Mouse (Mus musculus) intestine, embryonic 15.5 days (tissue): ENCODE measurements at regions not wholly inside any gene's neighbourhood (a gene's known extent, or its start where the extent isn't known, plus 50 kb on each side); places are given as distances from the start of the nearest gene placed in this dataset.
A peak's percentile ranks its signal among the peaks of the same experiment; 100 is the strongest.

Experiments
- ATAC-seq: fragments of 200-750 bp; cut with Nextera tagmentation; 2 replicates; pipeline ENCODE4 v1.8.0; 2017; ENCODE audit warnings: moderate TSS enrichment, moderate library complexity
- H3K27ac ChIP-seq: fragments of 300-500 bp; sonication (generic); 2 replicates; pipeline ENCODE4 v1.5.1; 2015; ENCODE audit warnings: mild to moderate bottlenecking, inconsistent platforms
- H3K27me3 ChIP-seq: fragments of 300-500 bp; sonication (generic); replicated peaks from 2 replicates; pipeline ENCODE4 v1.6.1; 2015; ENCODE audit warnings: inconsistent platforms
- H3K36me3 ChIP-seq: fragments of 300-500 bp; sonication (generic); 2 replicates; pipeline ENCODE4 v1.6.1; 2015; ENCODE audit warnings: inconsistent platforms
- H3K4me1 ChIP-seq: fragments of 300-500 bp; sonication (generic); replicated peaks from 2 replicates; pipeline ENCODE4 v1.6.1; 2015; ENCODE audit warnings: inconsistent platforms
- H3K4me2 ChIP-seq: fragments of 300-500 bp; sonication (generic); replicated peaks from 2 replicates; pipeline ENCODE4 v1.6.1; 2015; ENCODE audit warnings: mild to moderate bottlenecking, inconsistent platforms
- H3K4me3 ChIP-seq: fragments of 300-500 bp; sonication (generic); replicated peaks from 2 replicates; pipeline ENCODE4 v1.5.1; 2015; ENCODE audit warnings: inconsistent platforms
- H3K9ac ChIP-seq: fragments of 300-500 bp; sonication (generic); 2 replicates; pipeline ENCODE4 v1.6.1; 2015; ENCODE audit warnings: inconsistent platforms
- H3K9me3 ChIP-seq: fragments of 300-500 bp; sonication (generic); 2 replicates; pipeline ENCODE4 v1.6.1; 2016; ENCODE audit warnings: inconsistent platforms
- WGBS: fragments of 180-500 bp; shearing (Covaris S2); methylation state at CpG from one replicate; pipeline ENCODE4 v1.1.7; 2015; 5-methylcytosine and 5-hydroxymethylcytosine counted together

DNA sequence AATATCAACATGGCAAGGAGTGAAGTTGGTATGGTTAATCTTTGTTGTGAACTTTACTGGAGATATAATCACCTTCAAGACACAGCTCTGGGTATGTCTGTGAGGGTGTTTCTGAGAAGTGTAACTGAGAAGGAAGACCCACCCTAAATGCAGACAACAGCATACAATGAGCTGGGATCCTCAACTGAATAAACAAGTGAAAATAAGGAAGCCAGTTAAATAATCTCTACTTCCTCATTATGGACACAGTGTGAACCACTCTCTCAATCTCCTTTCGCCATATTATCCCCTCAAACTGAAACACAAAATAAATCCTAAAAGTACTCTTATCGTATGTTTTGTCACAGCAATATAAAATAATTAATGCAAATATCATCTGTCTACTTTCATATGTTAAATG, 71.7 kb upstream of the Trabd2b start:
- no peaks in the 10 kb centered on the region for H3K9me3 ChIP-seq

DNA sequence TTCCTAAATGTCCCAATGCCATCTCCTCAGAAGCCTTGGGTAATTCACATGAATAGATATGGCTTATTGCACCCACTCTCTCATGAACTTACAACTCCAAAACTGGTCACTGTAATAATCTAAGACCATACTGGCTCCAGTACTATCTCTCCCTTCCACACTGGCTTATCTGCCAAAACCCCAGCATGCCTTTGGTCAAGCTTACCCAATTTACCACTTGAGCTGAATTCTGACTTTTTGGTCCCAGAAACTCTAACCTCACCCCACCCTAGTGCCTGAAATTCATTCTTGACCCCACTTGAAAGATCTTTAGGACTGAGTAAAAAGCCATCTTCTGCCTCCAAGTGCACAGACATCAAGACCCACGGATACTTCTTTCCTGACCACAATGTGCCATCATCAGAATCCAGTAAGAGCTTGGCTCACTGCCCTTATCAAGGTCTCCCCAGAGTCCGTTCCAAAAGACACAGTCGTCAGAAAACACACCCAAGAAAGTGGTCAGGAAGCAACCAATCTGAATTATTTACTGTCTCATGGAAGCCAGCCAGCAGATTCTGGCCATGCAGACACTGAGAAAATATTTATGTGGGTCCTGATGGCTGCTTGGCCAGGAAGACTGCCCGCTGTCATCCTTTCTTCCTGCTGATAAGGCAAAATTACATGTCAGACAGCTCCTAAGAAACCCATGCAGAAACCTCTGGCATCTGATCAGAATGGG, 70.3 kb upstream of the Trabd2b start:
- ATAC-seq, result no peak
- Histone ChIP-seq H3K9ac (no peak overlapping the region), H3K4me3 (no peak overlapping the region), H3K4me2 (no peak overlapping the region), H3K27me3 (no peaks in the 10 kb centered on the region), H3K27ac (no peak overlapping the region), H3K9me3 (no peaks in the 10 kb centered on the region), H3K36me3 (no peaks in the 10 kb centered on the region), H3K4me1 (no peaks in the 10 kb centered on the region)
- 41% methylated on average over 4 of the region's 4 CpGs for WGBS

More for the DNA sequence above, 71.7 kb upstream of the Trabd2b start:
- no peak overlapping the region for H3K27ac ChIP-seq
- H3K27me3 ChIP-seq, result no peaks in the 10 kb centered on the region
- no peaks in the 10 kb centered on the region for H3K36me3 ChIP-seq
- no peak overlapping the region for H3K4me2 ChIP-seq
- H3K4me1 ChIP-seq, result no peaks in the 10 kb centered on the region
- 85% methylated on average over 2 of the region's 2 CpGs for WGBS
- ATAC-seq, result no peak
- H3K9ac ChIP-seq, result no peak overlapping the region
- no peak overlapping the region for H3K4me3 ChIP-seq

DNA sequence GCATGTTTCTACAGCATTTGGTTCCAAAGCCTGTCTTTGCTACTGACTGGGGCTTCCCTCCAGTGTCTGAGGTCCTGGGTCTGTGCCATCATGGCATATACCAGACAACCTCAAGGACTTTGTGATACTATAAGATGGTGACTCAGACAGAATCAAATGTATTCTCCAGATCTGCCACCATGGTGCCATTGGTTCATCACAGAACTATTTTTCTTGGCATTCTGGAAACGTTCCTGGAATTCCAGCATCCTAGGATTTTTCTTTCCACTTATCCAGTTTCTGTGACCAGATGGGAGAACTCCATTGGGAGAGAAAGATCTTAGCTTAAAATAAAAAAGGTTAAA, 69.8 kb upstream of the Trabd2b start:
- ATAC-seq, result no peak
- Histone ChIP-seq H3K4me1 (no peaks in the 10 kb centered on the region), H3K36me3 (no peaks in the 10 kb centered on the region), H3K4me2 (no peak overlapping the region), H3K4me3 (no peak overlapping the region), H3K27me3 (no peaks in the 10 kb centered on the region), H3K9me3 (no peaks in the 10 kb centered on the region), H3K9ac (no peak overlapping the region), H3K27ac (no peak overlapping the region)
- WGBS, result 51% methylated on average over 1 of the region's 1 CpGs

DNA sequence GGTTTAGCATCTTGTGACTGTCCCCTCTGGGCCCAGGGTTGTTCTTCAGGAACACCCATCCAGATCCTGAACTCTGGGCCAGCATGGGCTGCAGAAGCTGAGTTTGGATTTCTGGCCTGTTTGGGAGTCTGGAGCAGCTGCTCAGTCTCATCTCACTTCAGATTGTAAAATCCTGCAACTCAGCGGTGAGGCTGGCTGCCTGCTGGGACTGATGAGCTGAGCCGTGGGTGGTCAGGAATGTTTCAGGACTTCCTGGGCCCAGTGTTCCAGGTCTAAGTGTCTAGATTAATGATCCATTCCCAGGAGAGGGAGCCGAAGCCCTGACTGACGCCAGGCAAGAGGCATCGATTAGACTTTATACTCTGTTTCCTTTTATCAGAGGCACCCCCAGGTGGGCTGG, 66.7 kb upstream of the Trabd2b start:
- WGBS, result 36% methylated on average over 5 of the region's 5 CpGs
- Histone ChIP-seq H3K9me3 (no peaks in the 10 kb centered on the region), H3K9ac (no peak overlapping the region), H3K4me2 (no peak overlapping the region), H3K36me3 (no peaks in the 10 kb centered on the region), H3K27me3 (no peaks in the 10 kb centered on the region), H3K4me1 (no peaks in the 10 kb centered on the region), H3K4me3 (no peak overlapping the region), H3K27ac (no peak overlapping the region)
- no peak for ATAC-seq

DNA sequence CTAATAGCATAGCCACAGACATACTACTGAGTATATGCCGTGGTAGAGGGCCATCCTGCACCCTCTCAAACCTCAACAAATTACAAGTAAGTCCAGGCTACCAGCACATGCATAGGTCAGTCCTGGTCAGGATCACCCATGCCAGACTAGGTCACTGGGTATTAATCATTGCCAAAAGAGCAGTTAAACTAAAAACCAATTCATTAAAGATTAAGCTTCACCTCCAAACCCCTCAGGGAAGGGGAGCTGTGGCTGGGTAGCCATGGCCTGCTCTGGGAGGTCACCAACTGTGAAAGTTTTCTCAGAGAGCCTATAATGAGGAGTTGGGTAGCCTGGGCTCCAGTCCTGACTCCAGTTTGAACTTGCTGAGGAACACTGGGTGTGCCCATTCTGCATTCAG, 61.4 kb upstream of the Trabd2b start:
- Histone ChIP-seq H3K27me3 (no peaks in the 10 kb centered on the region), H3K36me3 (no peaks in the 10 kb centered on the region), H3K9ac (no peak overlapping the region), H3K27ac (no peak overlapping the region), H3K9me3 (no peaks in the 10 kb centered on the region), H3K4me1 (0 out of 2 replicates have a peak, but pooled peaks cover 3% of the 10 kb centered on the region), H3K4me3 (no peak overlapping the region), H3K4me2 (no peak overlapping the region)
- 66% methylated on average over 1 of the region's 1 CpGs for WGBS
- no peak for ATAC-seq

DNA sequence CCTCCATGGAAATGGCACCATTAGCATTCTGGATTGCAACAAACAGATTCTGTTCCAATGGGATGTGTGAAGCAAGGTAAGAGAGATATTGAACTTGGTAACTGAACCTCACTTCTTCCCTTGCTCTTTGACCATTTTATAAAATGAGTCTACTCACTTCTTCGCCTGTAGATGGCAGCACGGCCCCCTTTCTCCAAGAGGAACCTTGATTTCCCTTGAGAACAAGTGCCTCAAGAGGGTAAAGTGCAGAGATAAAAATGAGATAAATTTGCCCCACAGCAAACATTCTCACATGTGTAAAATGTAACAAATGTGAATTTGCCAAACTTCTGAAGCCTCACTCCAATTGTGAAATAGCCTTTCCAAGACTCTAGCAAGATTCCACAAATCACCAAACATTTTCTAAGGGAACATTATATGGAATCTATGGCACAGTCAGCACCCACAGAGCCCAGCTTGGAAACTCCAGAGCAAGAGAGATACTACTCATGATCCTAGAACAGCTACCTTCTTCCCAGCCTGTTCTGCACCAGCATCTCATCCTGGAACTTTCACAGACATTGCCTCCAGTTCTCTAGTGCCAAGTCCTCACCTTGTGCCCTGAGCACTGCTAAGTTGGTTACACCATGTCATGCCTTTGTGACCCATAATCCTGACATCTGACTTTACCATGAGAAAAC, 60.3 kb upstream of the Trabd2b start:
- Histone ChIP-seq H3K27ac (no peak overlapping the region), H3K4me1 (0 out of 2 replicates have a peak, but pooled peaks cover 3% of the 10 kb centered on the region), H3K36me3 (no peaks in the 10 kb centered on the region), H3K27me3 (no peaks in the 10 kb centered on the region), H3K4me2 (no peak overlapping the region), H3K4me3 (no peak overlapping the region), H3K9me3 (no peaks in the 10 kb centered on the region), H3K9ac (no peak overlapping the region)
- peak; percentile 76 for ATAC-seq
- WGBS, result 0% methylated on average over 2 of the region's 2 CpGs

DNA sequence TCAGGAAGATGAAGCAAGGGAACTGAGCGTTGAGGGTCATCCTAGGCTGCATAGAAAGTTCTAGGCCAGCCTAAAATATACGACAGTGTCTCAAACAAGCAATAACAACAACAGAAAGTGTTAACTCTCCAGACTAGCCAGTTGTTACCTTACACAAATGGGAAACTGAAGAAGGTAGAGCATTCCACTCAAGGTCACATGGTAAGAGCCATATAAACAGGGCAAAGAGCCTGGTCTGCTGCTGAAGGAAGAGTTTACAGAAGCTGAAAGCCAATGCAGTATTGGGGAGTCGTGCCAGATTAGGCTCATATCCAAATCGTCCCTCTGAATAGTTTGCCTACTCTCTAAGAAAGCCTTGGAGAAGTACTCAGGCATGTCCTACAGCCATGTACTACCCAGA, 59.6 kb upstream of the Trabd2b start:
- no peaks in the 10 kb centered on the region for H3K36me3 ChIP-seq
- ATAC-seq, result peak; percentile 60
- H3K4me1 ChIP-seq, result 0 out of 2 replicates have a peak, but pooled peaks cover 3% of the 10 kb centered on the region
- H3K9ac ChIP-seq, result no peak overlapping the region
- H3K27ac ChIP-seq, result no peak overlapping the region
- H3K4me2 ChIP-seq, result no peak overlapping the region
- WGBS, result 51% methylated on average over 4 of the region's 4 CpGs
- H3K27me3 ChIP-seq, result no peaks in the 10 kb centered on the region
- H3K9me3 ChIP-seq, result no peaks in the 10 kb centered on the region
- H3K4me3 ChIP-seq, result no peak overlapping the region

DNA sequence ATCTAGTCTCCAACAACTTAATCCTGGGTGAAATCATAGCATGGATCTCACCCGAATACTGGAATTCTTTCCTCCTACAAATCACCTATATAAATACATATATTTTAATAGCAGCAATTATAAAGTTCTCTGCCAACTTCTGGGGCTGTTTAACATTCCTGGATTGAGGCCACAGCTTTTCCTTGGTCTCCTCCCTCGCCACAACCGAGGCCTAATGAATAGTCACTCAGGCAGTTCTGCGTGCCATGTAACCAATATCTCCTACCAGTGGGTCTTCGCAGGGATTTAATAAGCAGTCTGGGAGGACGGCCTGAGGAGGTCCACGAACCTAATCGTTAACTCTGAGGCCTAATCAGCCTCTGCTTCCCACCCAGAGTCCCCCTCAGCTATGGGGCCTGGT, 56.9 kb upstream of the Trabd2b start:
- Histone ChIP-seq H3K4me1 (0 out of 2 replicates have a peak, but pooled peaks cover 3% of the 10 kb centered on the region), H3K4me2 (no peak overlapping the region), H3K27me3 (no peaks in the 10 kb centered on the region), H3K9ac (no peak overlapping the region), H3K4me3 (no peak overlapping the region), H3K27ac (no peak overlapping the region), H3K9me3 (no peaks in the 10 kb centered on the region), H3K36me3 (no peaks in the 10 kb centered on the region)
- WGBS, result 80% methylated on average over 8 of the region's 8 CpGs
- no peak for ATAC-seq

DNA sequence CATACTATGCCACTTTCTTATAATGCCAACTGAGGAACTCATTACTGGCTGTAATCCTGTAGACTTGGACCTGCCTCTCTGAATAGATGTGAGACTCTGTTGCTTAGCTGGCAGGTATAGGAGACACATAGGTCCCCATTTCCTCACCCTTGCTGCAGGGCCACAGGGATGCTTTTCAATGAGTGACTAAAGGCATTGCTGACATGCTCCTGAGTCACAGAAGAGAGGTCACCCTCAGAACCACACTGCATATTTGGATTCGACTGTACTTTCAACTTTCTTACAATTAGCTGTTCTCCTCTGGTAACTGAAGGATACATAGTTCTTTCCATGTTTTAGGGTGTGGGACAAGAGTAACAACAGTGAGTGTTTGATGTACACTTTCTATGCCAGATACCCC, 55.2 kb upstream of the Trabd2b start:
- Histone ChIP-seq H3K27ac (no peak overlapping the region), H3K4me3 (no peak overlapping the region), H3K9me3 (no peaks in the 10 kb centered on the region), H3K36me3 (no peaks in the 10 kb centered on the region), H3K4me2 (no peak overlapping the region), H3K4me1 (0 out of 2 replicates have a peak, but pooled peaks cover 3% of the 10 kb centered on the region), H3K27me3 (no peaks in the 10 kb centered on the region), H3K9ac (no peak overlapping the region)
- WGBS, result 66% methylated on average over 1 of the region's 1 CpGs
- ATAC-seq, result no peak

DNA sequence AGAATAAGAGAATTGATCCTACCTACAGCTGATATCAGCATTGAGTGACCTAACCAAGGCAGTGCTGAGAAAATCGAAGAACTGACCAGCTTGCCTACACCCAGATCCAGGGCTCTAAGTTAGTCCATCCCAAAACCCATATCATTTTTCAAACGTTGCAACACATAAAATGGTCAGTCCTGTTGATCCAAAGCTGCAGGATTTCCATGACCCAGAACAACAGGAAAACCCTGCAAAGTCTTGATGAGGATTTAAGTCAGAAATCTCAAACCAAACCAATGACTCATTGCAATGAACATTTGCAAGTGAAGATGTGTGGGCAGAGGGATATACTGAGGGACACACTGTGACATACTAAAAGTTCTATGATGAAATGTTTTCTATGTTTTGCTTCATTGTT, 53.5 kb upstream of the Trabd2b start:
- H3K27me3 ChIP-seq, result no peaks in the 10 kb centered on the region
- no peak overlapping the region for H3K4me3 ChIP-seq
- no peaks in the 10 kb centered on the region for H3K9me3 ChIP-seq
- WGBS, result 73% methylated on average over 2 of the region's 2 CpGs
- no peaks in the 10 kb centered on the region for H3K36me3 ChIP-seq
- no peak overlapping the region for H3K27ac ChIP-seq
- no peak for ATAC-seq
- H3K4me2 ChIP-seq, result no peak overlapping the region
- H3K4me1 ChIP-seq, result no peaks in the 10 kb centered on the region
- no peak overlapping the region for H3K9ac ChIP-seq
